Mouse (Mus musculus) inflammation-experienced regulatory T-cells, adult 6 months (primary cell): ENCODE data around the gene Pebp1. TPM values are rescaled to one million over a fixed set of nuclear protein-coding genes. Genes with fewer than 3 reads are reported as not detected.

ENCODE experiments used
- ATAC-seq: one replicate; pipeline ENCODE4 v1.8.0; 2017
- polyA plus RNA-seq, 3 experiments: library from polyadenylated mRNA; unstranded; fragments of 100-300 nt; shearing (Covaris generic); gene quantifications; one replicate each; pipeline ENCODE4 v1.2.1; 2017

Gene Pebp1
- polyA plus RNA-seq, 3 experiments from 2014 or later: 125 to 143 (median 133) TPM

DNA sequence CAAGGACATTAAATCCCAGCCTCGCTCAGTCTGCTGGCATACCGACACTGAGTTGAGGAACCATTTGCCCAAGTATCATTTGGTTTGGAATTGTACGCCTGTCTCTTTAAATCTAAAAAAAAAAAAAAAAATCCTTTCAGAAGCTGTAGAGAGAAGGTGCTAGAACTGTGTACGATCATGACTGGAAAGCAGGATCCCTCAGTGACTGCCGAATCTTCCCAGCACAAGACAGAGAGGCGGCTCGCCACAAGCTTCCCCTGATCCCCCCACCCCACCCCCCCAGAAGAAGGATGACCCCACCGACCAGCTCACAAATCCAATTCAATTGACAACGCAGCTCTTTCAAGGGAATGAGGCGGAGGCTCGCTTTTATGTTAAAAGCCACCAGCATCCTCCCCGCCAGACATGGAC lies 47.1 kb downstream of the Pebp1 start:
- no peak for ATAC-seq

DNA sequence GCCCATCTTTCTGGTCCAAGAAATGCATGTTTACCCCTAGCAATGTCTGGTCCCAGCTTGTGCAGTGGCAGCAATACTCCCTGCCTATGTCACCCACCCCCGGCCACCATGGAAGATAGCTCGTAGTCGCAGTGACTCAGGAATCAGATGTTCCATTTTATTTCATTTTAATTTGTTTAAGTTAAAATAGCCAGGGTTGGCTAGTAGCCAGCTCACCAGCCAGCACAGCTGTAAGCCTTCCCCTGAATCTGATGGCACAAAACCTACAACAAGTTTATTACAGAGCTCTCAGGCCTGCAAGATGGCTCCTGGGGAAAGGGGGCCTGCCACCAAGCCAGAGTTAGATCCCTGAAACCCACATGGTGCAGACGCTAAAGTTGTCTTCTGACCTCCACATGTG lies 48.3 kb downstream of the Pebp1 start:
- no peak for ATAC-seq

DNA sequence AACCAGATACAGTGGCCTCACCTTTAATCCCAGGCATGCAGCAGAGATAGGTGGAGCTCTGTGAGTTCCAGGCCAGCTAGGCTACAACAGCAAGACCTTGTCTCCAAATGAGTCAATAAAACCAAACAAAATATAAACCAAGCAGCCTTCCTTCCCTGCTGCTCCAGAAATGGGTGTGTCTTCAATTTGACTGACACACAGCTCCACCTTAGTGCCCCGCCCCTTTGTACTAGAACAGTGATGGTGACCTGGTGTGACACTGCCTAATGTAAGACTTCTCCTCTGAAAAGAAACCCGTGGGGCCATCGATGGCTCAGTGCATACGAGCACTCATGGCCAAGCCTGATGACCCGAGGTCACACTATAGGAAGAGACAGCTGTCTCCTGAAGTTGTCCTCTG lies 50.9 kb downstream of the Pebp1 start:
- ATAC-seq: no peak

Other genes starting within 250 kb of the Pebp1 start
- 10 to 100 TPM in 2 of 3 experiments, 1 to 10 TPM in 1; 8.8 to 14.4 (median 11.7) TPM for gene Suds3, start 171.5 kb downstream of the Pebp1 start, polyA plus RNA-seq
- 100 to 1,000 TPM; 115 to 147 (median 144) TPM for gene Taok3, start 167.5 kb downstream of the Pebp1 start, polyA plus RNA-seq
- gene Vsig10, start 31.5 kb upstream of the Pebp1 start, polyA plus RNA-seq: 1 to 10 TPM; 4.1 to 7.8 (median 5.7) TPM
- 10 to 100 TPM in 2 of 3 experiments, 1 to 10 TPM in 1; 9.8 to 11.3 (median 11.1) TPM for gene Wsb2, start 69.7 kb upstream of the Pebp1 start, polyA plus RNA-seq
- gene Rfc5, start 101.4 kb upstream of the Pebp1 start, polyA plus RNA-seq: 10 to 100 TPM; 18.9 to 65.6 (median 26.8) TPM
- under 1 TPM; 0.09 to 0.60 (median 0.36) TPM for gene Ksr2, start 126.4 kb upstream of the Pebp1 start, polyA plus RNA-seq